Mouse (Mus musculus): ENCODE measurements at regions not wholly inside any gene's neighbourhood (a gene's known extent, or its start where the extent isn't known, plus 50 kb on each side); places are given as distances from the start of the nearest gene placed in this dataset.
A peak's percentile ranks its signal among the peaks of the same experiment; 100 is the strongest.

DNA sequence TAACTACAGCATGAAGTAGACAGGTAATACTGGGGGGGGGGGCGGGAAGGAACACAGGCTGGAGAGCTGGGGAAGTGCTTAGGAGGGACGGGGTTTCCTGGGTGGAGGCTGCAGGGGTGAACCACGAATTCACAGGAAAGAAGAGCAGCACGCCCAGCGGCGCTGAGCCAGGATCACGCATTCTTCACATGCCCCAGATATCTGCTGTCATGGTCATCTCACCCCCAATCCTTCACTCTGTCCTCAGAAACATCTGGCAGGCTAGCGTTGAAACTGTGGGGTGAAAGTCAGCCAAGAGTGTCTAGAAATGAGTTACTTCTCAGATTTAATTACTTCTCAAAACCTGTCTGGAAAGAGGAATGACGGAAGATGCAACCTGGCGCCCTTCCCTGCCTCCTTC is 197.3 kb upstream of the Zpld1 start:
- Histone ChIP-seq H3K4me3 (ENCODE audit: insufficient read depth, low read depth, low read length) (no peak overlapping the region), H3K27ac (replicated peaks; ENCODE audit: low read depth, low read length) (no peak overlapping the region), H3K4me1 (ENCODE audit: control insufficient read depth, insufficient read depth, insufficient read length, low read length) (peaks cover 5% of the 10 kb centered on the region)

DNA sequence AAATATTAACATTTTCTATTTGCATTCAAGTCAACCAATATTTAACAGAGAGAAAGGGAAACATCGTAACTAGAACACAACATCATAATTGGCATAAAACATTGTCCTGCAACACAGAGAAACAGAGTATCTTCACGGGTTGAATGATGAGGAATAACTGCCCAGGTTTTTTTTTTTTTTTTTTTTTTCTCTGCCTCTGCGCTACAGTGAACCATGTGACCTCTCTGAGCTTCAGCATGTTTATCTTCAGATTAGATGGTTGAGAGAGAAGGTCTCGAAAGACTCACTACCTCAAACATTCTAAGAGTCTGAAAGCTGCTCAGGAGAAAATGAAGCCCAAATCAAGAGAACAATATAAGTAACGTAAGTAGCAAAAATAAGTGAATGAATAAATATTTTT is 196.4 kb upstream of the Zpld1 start:
- peaks cover 5% of the 10 kb centered on the region for H3K4me1 ChIP-seq (ENCODE audit: control insufficient read depth, insufficient read depth, insufficient read length, low read length)
- H3K4me3 ChIP-seq (ENCODE audit: insufficient read depth, low read depth, low read length) = no peak overlapping the region
- H3K27ac ChIP-seq (replicated peaks; ENCODE audit: low read depth, low read length) = no peak overlapping the region

DNA sequence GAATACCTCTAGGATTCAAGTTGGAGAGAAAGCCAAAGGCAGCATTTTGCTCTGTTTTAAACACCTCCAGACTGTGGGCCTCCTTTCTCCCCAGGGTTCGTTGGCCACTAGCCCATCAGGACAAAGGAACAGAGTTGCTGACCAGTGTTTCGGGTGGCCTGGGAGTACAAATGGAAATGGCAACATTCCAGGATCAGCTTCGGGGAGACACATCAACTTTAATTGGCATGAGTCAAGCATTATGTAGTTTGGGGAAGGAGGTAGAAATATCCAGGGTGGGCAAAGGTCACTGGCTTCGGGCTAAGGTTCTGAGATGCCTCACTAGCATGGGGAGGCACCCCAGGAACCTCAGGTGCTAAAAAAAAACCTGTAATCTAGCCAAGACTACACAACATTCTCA is 194.3 kb upstream of the Zpld1 start:
- no peak overlapping the region for H3K4me3 ChIP-seq (ENCODE audit: insufficient read depth, low read depth, low read length)
- peak overlapping the region; percentile 75 for H3K27ac ChIP-seq (replicated peaks; ENCODE audit: low read depth, low read length)
- H3K4me1 ChIP-seq (ENCODE audit: control insufficient read depth, insufficient read depth, insufficient read length, low read length) = peaks cover 5% of the 10 kb centered on the region

DNA sequence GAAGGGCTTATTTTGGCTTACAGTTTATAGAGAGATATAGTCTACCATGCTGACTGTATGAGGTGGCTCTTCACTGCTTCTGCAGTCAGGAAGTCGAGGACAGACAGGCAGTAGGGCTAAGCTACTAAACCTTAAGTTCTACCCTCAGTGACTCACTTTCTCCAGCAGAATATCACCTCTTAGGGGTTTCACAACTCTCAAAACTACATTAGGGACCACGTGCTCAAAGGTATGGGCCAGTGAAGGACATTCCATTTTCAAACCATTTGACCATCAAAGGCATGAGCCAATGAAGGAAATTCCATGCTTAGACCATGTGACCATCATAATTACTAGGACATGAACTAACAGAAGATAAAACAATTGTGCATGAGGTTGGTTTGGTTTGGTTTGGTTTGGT is 186.6 kb upstream of the Zpld1 start:
- no peak overlapping the region for H3K4me3 ChIP-seq (ENCODE audit: insufficient read depth, low read depth, low read length)
- H3K27ac ChIP-seq (replicated peaks; ENCODE audit: low read depth, low read length) = no peak overlapping the region
- no peaks in the 10 kb centered on the region for H3K4me1 ChIP-seq (ENCODE audit: control insufficient read depth, insufficient read depth, insufficient read length, low read length)

DNA sequence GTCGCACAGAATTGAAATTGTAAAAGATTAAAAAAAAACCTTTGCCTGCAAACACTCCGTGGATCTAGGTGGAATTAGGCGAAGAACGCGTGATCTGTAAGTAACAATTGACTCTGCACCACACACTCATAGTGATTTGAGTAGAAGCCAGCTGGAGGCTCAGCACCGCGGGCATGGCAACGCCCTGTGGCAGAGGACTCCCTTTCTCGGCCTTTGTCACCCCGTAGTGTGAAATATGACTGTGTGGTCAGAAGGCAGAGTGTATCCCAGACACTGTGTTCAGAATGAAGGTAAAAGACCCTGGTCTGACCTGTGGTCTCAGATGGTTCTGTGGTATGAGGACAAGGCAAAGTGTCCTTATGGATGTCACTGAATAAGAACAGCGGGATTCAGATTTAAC is 183.0 kb upstream of the Zpld1 start:
- no peak overlapping the region for H3K4me3 ChIP-seq (ENCODE audit: insufficient read depth, low read depth, low read length)

DNA sequence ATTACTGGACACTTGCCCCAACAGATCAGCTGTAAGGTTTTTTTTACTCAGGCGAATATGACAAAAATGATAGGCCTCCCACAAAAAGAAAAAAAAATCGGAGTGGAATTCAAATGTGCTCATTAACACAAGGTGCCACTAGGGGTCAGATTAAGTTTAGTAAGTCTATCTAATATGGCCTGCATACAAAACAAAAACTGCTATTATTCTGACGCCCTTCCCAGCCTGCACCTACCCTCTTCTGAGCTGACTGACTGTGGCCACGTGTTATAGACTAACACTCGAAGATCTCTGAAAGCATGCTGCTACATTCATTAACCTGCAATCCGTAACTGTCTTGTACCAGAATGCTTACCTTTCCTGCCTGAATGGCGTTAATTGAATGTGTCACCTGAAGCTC is 182.5 kb upstream of the Zpld1 start:
- Histone ChIP-seq H3K27ac (replicated peaks; ENCODE audit: low read depth, low read length) (no peak overlapping the region), H3K4me3 (ENCODE audit: insufficient read depth, low read depth, low read length) (no peak overlapping the region), H3K4me1 (ENCODE audit: control insufficient read depth, insufficient read depth, insufficient read length, low read length) (no peaks in the 10 kb centered on the region)

More for the DNA sequence above, 183.0 kb upstream of the Zpld1 start:
- H3K4me1 ChIP-seq (ENCODE audit: control insufficient read depth, insufficient read depth, insufficient read length, low read length) = no peaks in the 10 kb centered on the region
- no peak overlapping the region for H3K27ac ChIP-seq (replicated peaks; ENCODE audit: low read depth, low read length)

DNA sequence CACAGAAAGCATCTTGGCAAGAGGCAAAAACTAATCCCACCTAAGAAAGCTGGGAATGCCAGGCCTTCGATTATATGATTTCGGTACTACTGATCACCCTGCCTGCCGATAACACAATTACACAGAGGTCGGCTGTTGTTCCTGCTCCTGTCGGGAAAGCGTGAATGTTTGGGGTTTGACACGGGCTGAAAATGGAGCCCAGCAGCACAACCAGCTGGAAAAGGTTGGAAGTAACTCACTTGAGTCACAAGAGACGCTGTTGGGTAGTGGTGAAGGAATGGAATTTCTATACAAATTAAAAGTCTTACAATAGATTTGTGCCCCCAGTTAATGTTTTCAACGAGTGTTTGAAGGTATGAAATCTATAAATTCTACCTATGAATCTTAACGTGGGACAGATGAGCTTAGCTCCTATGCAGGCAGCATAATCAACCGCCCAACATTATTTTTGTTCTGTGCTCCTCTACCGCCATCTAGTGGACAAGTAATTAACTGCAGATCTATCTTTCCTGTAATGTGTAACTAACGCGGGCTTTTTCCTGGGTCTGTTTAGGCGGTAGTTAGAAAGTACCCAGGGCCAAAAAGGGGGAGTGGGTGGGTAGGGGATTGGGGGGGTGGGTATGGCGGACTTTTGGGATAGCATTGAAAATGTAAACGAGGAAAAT is 178.9 kb upstream of the Zpld1 start:
- Histone ChIP-seq H3K27ac (replicated peaks; ENCODE audit: low read depth, low read length) (no peak overlapping the region), H3K4me3 (ENCODE audit: insufficient read depth, low read depth, low read length) (no peak overlapping the region), H3K4me1 (ENCODE audit: control insufficient read depth, insufficient read depth, insufficient read length, low read length) (no peaks in the 10 kb centered on the region)

DNA sequence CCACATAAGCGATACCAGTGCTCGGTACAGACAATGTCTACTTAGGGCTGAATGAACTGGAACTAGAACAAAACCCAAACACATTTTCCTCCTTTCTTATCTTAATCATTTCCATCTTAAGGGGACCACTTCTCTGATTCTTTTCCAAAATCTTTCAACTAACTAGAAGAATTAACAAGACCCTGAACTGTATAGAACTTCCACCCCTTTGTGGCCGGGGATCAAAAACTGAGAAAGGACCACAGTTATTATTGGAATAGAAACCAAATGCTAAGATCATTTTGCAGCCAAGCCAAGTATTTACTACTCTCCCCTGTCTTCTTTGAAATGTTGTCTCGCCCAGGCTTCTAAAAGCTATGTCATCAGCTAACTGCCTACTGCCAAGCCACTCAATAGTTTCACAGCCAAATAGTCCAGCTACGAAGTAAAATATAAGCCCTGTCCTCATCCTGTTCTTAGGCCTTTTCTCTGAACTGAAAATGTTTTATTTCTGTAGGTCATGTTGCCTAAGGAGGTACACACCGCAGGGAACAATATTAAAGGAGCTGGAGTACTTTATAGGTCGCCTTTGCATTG is 177.3 kb upstream of the Zpld1 start:
- Histone ChIP-seq H3K4me3 (ENCODE audit: insufficient read depth, low read depth, low read length) (no peak overlapping the region), H3K27ac (replicated peaks; ENCODE audit: low read depth, low read length) (no peak overlapping the region), H3K4me1 (ENCODE audit: control insufficient read depth, insufficient read depth, insufficient read length, low read length) (no peaks in the 10 kb centered on the region)

DNA sequence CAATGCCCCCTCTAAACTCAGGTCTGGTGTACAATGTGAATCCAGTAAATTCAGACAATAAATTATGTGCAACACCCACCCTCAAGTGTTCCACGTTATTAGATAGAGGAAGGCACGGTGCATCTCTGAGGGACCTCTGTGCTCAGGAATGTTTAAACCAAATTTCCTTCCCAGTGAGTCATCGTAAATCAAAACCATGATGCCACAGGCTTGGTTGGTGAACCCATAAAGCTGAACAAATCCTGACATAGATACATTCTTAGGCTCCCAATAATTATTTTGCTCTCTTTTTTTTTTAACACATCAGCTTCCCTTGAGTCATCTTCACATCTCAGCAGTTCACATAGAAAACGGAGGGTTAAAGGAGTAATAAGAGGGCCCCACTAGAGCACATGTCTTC is 173.6 kb upstream of the Zpld1 start:
- no peak overlapping the region for H3K4me3 ChIP-seq (ENCODE audit: insufficient read depth, low read depth, low read length)
- H3K4me1 ChIP-seq (ENCODE audit: control insufficient read depth, insufficient read depth, insufficient read length, low read length) = no peaks in the 10 kb centered on the region
- no peak overlapping the region for H3K27ac ChIP-seq (replicated peaks; ENCODE audit: low read depth, low read length)

DNA sequence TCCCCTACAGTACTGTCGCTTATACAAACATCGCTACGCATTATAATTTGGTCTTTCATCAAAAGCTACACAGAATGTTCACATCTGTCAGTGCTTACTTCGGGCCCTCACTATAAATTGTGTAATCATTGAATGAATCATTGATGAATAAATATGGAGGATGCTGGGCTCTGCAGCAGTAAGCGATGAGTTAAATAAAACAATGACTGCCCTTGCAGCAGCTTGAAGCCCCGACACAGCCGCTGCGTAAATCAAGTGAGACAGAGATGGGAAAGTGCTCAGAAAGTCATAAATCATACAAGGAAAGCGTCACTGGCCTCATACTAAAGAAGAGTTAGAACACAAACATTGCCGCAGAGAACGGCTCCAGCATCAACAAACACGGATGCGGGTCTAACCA is 172.9 kb upstream of the Zpld1 start:
- Histone ChIP-seq H3K27ac (replicated peaks; ENCODE audit: low read depth, low read length) (no peak overlapping the region), H3K4me1 (ENCODE audit: control insufficient read depth, insufficient read depth, insufficient read length, low read length) (no peaks in the 10 kb centered on the region), H3K4me3 (ENCODE audit: insufficient read depth, low read depth, low read length) (no peak overlapping the region)

DNA sequence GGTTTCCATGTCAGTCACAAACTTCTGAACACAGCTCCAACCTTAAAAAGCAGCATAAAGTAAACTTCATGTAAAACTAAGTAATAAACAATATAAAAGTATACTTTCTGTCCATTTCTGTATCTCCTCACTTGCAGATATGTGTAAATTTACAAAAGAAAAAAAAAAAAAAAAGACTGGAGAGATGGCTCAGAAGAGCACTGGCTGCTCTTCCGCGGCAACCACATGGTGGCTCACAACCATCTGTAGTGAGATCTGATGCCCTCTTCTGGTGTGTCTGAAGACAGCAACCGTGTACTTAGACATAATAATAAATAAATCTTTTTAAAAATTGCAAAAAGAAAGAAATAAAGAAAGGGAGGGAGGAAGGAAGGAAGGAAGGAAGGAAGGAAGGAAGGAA is 171.9 kb upstream of the Zpld1 start:
- Histone ChIP-seq H3K4me1 (ENCODE audit: control insufficient read depth, insufficient read depth, insufficient read length, low read length) (no peaks in the 10 kb centered on the region), H3K4me3 (ENCODE audit: insufficient read depth, low read depth, low read length) (no peak overlapping the region), H3K27ac (replicated peaks; ENCODE audit: low read depth, low read length) (no peak overlapping the region)

DNA sequence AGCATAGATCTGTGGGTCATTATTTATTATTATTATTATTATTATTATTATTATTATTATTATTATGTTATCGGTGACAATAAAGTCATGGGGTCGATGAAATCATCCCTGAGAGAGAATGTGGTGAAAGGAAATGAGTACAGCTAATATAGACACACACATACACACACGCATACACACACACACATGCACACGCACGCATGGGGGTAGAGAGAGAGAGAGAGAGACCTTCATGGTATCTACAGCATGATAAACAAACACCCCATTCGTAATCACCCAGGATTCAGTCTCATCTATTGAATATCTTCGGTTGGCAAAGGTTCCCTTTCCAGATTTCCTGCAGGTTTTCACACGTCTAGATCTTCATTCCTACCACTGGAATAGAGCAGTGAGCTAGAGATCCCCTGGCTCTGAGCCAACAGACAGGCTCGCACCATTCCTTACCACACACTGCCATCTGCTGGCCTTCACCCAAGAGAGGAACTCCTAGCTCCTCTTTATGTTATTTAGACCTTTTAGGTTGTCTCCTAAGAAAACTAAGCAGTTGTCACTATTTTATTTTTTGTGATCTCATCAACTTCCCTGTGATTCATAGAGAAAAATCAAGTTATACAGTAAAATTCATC is 171.2 kb upstream of the Zpld1 start:
- Histone ChIP-seq H3K27ac (replicated peaks; ENCODE audit: low read depth, low read length) (no peak overlapping the region), H3K4me3 (ENCODE audit: insufficient read depth, low read depth, low read length) (no peak overlapping the region), H3K4me1 (ENCODE audit: control insufficient read depth, insufficient read depth, insufficient read length, low read length) (no peaks in the 10 kb centered on the region)

DNA sequence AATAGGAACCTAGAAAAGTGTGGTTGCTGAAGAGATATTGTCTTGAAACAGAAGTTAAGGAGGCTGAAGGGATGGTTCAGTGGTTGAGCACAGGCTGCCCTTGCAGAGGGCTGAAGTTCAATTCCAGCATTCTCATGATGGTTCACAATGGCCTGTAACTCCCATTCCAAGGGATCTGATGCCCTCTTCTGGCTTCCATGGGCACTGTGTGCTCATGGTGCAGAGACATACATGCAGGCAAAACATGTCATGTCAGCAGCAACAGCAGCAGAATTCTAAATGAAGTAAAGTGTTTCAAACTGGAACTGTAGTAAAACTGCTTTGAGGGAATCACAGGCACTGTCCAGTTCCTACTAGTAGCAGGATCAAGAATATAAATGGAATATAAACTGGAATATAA is 162.7 kb upstream of the Zpld1 start:
- H3K27ac ChIP-seq (replicated peaks; ENCODE audit: low read depth, low read length) = no peak overlapping the region
- H3K4me1 ChIP-seq (ENCODE audit: control insufficient read depth, insufficient read depth, insufficient read length, low read length) = no peaks in the 10 kb centered on the region
- no peak overlapping the region for H3K4me3 ChIP-seq (ENCODE audit: insufficient read depth, low read depth, low read length)

DNA sequence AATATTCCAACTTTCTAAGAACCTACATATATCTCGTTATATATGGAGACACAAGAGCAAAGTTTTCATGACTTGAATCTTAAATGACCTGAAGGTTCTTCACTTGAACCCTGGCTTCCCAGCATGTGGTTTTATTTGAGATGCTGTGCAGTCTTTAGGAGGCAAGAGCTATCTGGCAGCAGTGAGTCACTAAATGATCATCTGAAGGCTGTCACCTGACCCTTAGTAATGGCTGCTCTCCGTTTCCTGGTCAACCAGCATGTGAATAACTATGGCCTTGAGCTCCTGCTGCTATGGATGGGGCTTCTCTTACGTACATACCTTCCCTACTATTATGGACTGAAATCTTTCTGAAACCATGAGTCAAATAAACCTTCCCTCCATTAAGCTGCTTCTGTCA is 149.8 kb upstream of the Zpld1 start:
- Histone ChIP-seq H3K4me1 (ENCODE audit: control insufficient read depth, insufficient read depth, insufficient read length, low read length) (no peaks in the 10 kb centered on the region), H3K27ac (replicated peaks; ENCODE audit: low read depth, low read length) (no peak overlapping the region), H3K4me3 (ENCODE audit: insufficient read depth, low read depth, low read length) (no peak overlapping the region)

DNA sequence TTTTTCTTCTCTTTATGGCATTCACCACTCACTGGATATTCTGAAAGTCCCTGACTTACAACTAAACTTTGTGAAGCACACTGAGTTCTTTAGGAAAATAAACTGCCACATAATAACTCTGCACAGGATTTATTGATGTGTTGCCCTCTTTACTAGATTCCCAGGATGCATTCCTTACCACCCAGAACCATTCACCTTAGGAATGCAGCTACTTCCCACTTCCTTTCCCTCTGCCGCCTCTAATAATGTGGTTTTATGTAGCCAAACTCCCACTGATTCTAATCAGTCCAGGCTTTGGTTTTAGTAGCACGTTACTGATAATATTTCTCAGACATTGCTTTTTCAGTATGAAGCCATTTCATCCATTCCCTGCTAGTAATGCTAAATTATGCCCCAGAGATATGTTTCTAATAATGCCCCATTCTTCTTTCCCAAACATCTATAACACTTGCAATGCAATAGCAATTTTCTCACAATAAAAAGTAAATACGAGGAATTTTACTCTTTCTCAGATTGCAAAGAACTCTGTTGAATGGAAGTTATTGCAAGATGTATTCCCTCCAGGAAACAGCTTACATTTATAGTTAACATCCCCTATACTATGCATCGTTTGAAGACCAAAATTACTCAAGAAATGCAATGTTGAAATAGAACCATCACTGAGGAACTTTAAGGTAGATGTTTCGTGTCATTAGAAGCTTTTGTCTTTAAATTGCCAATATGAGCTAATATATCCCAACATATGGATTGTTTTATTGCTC is 145.2 kb upstream of the Zpld1 start:
- no peak overlapping the region for H3K27ac ChIP-seq (replicated peaks; ENCODE audit: low read depth, low read length)
- no peaks in the 10 kb centered on the region for H3K4me1 ChIP-seq (ENCODE audit: control insufficient read depth, insufficient read depth, insufficient read length, low read length)
- H3K4me3 ChIP-seq (ENCODE audit: insufficient read depth, low read depth, low read length) = no peak overlapping the region
